Mouse (Mus musculus) cortical plate, adult 2 months (tissue): ENCODE results near the gene Ngdn. TPM values are rescaled to one million over a fixed set of nuclear protein-coding genes. Genes with fewer than 3 reads are reported as not detected.
A peak's percentile ranks its signal among the peaks of the same experiment; 100 is the strongest.
"Not testable (repeated sequence)": the region's sequence is repeated elsewhere in the genome, so short reads cannot be mapped to it uniquely, and the experiment has no call there.

ENCODE experiments used
- H3K27ac ChIP-seq: fragments of 200-500 bp; 2 replicates; pipeline ENCODE4 v1.5.1; 2012; ENCODE audit warnings: low read length, control low read depth, inconsistent platforms; ENCODE audit not compliant: insufficient read depth
- H3K4me1 ChIP-seq: fragments of 200-500 bp; 2 replicates; pipeline ENCODE4 v1.6.1; 2011; ENCODE audit warnings: low read length; ENCODE audit not compliant: control insufficient read depth, insufficient read depth
- H3K4me3 ChIP-seq: fragments of 200-500 bp; 2 replicates; pipeline ENCODE4 v1.5.1; 2011; ENCODE audit warnings: mild to moderate bottlenecking, low read length, control low read depth; ENCODE audit not compliant: insufficient read depth
- CTCF ChIP-seq: fragments of 200-500 bp; IDR thresholded peaks from 2 replicates; pipeline ENCODE4 v1.5.1; 2011; ENCODE audit warnings: mild to moderate bottlenecking, control low read depth, low read length; ENCODE audit not compliant: insufficient read depth; ENCODE audit errors: extremely low read depth
- POLR2A ChIP-seq: fragments of 200-500 bp; IDR thresholded peaks from 2 replicates; pipeline ENCODE4 v1.6.1; 2011; ENCODE audit warnings: mild to moderate bottlenecking, low read length, control low read depth; ENCODE audit not compliant: insufficient read depth; ENCODE audit errors: extremely low read depth
- polyA plus RNA-seq: library from polyadenylated mRNA; depleted of rRNA; stranded (reverse); fragments of >200 nt; gene quantifications from 2 replicates; pipeline ENCODE4 v1.2.3, GENCODE M21; 2012

Ngdn gene
- polyA plus RNA-seq, 1 experiment = 35.3 TPM

DNA sequence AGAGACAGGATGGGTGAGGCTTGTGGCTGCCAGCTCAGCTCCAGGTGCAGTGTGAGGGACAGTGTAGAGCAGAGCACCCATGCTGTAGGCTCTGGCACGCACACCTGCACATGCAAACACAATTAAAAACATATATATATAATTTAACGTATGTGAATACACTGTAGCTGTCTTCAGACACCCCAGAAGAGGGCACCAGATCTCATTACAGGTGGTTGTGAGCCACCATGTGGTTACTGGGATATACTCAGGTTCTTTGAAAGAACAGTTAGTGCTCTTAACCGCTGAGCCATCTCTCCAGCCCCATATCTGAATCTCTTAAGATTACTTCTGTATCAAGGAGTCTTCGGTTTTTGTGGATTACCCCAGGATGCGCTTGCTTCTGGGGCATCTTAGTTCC lies 10.3 kb downstream of the Ngdn start:
- peaks cover 3% of the 10 kb centered on the region for H3K4me1 ChIP-seq
- H3K27ac ChIP-seq = no peak overlapping the region
- H3K4me3 ChIP-seq = no peak overlapping the region
- TF ChIP-seq POLR2A (no peak), CTCF (no peak)

DNA sequence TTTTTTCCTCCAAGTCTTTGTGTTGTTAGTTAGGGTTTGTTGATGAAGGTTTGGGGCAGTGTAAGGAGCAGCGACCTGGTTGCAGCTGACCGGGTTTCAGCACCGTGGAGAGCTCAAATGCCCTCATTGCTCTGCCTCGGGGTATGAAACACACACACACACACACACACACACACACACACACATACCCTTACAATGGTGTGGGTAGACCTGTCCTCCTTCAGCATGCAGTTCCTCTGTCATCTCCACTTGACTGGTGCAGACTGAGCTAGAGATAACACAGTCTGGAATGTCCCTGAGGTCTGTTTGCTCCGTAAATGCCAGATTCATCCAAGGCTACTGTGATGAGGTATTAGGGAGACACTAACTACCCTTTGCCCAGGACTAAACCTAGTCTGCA lies 12.0 kb downstream of the Ngdn start:
- H3K27ac ChIP-seq = no peak overlapping the region
- peaks cover 3% of the 10 kb centered on the region for H3K4me1 ChIP-seq
- H3K4me3 ChIP-seq = no peak overlapping the region
- TF ChIP-seq POLR2A = no peak
- TF ChIP-seq CTCF = no peak

DNA sequence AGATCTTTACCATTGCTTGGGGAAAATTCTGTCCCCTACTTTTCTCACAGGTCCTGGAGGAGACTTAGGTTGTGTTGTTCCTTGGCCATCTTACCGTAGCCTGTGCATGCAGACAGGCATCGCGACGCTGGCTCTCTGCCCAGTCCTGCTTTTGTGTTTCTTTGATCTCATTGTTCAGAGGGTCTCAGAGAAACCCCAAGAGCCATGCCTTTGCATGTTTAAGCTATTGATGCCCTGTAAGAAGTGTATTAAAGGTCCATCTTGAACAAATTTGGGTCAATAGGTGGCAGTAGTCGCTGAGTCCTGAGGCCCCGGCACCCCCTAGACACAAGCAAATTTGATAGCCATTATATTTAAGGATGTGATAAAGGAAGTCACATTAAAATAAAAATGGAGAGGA lies 12.4 kb downstream of the Ngdn start:
- no peak overlapping the region for H3K4me3 ChIP-seq
- no peak overlapping the region for H3K27ac ChIP-seq
- peaks cover 3% of the 10 kb centered on the region for H3K4me1 ChIP-seq
- TF ChIP-seq CTCF (peak; percentile 30; the same call in 1 of the 2 replicates), POLR2A (no peak)

DNA sequence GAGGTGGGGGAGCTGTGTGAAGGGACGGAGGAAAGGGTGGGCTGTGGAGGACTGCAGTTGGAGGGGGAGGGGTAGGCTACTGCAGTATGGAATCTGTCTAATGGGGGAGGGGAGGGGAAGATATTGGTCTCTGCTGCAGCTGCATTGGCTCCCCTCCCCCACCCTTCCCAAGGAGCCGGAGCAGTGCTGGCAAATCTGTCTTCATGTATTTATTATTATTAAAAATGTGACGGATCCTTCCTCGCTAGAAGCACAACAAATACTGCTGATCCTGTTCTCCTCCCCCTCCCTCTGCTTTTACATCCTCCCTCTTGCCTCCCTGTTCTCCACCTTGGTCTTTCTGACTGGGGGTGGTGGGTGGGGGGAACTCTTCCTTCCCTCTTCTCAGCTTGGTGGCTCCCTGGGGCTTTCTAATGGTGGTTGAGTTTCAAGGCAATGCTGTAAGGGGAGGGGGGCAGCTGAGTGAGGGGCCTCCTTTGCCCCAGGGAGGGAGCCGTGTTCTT lies 13.1 kb downstream of the Ngdn start:
- TF ChIP-seq CTCF (no peak), POLR2A (no peak)
- H3K4me3 ChIP-seq = no peak overlapping the region
- H3K27ac ChIP-seq = no peak overlapping the region
- H3K4me1 ChIP-seq = peaks cover 3% of the 10 kb centered on the region

DNA sequence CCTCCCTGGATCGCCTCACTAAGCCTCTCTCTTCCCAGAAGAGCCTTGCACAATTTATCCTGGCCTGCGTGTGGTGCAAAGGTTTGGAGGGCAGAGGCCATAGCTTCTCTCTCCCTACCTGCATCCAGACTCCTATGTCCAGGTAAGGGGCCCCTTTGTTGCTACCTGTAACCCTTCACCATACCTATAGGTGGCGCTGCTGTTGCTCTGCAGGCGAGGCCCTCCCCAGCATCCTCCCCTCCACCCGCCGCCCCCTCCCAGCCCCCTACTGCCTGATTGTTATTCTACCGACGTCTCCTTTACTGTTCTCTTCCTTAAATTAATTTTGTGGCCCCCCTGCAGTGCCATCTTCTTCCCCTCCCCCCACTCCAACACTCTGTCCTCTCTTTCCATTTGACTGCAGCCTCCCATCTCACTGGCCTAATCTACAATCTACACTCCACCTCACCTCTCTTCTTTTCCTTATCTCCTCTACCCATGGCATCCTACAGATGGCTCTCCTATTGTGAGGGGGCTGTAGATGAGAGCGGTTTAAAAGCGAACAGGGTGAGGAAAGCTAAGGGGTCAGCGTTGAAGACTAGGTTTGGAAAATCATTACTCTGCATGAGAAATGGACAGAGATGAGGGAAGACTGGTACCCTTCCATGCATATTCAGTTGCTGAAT lies 13.9 kb downstream of the Ngdn start:
- no peak overlapping the region for H3K27ac ChIP-seq
- TF ChIP-seq POLR2A = no peak
- TF ChIP-seq CTCF = peak; percentile 50
- H3K4me1 ChIP-seq = peaks cover 3% of the 10 kb centered on the region
- no peak overlapping the region for H3K4me3 ChIP-seq

DNA sequence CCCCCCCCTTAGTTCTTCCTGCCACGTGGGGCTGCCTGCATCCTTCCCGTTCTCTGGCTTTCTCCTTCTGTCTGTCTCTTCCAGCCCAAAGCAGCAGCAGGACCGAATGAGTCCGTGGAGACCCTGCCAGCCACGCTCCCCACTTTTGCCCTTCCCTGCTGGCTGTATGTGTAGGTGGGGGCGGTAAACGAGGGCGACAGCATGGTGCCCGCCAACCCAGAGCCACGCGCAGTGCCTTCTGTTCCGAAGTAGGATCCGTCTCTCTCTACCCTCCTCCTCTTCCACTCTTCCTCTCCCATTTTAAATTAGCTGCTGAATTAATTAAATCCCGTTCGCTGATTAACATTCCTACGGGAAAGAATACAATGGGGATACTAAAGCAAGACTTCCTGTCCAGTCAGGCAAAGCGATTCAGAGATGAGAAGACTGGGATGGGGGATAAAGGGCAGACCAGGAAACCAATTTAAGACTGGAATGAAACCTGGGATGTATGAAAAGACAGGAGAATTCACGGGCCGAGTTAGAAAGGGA lies 17.5 kb downstream of the Ngdn start:
- Histone ChIP-seq H3K27ac (no peak overlapping the region), H3K4me1 (peaks cover 3% of the 10 kb centered on the region), H3K4me3 (0 out of 2 replicates have a peak overlapping the region, but pooled peaks have one; percentile 0)
- TF ChIP-seq POLR2A (no peak), CTCF (no peak)

DNA sequence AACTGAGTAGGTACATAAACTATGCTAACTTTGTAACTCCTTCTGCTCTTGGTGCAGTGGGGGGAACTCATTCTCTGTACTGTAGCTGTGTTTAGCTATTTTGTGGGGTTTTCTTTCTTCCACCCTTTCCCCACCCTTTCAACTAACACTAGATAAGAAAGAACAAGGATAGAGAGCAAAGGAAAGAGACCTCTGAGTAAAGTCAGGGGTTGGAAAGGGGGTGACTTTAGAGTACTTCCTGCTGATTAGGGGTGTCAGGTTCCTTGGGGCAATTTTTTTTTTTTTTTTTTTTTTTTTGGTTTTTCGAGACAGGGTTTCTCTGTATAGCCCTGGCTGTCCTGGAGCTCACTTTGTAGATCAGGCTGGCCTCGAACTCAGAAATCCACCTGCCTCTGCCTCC lies 28.4 kb downstream of the Ngdn start:
- not testable (repeated sequence) for H3K27ac ChIP-seq, H3K4me3 ChIP-seq, H3K4me1 ChIP-seq

DNA sequence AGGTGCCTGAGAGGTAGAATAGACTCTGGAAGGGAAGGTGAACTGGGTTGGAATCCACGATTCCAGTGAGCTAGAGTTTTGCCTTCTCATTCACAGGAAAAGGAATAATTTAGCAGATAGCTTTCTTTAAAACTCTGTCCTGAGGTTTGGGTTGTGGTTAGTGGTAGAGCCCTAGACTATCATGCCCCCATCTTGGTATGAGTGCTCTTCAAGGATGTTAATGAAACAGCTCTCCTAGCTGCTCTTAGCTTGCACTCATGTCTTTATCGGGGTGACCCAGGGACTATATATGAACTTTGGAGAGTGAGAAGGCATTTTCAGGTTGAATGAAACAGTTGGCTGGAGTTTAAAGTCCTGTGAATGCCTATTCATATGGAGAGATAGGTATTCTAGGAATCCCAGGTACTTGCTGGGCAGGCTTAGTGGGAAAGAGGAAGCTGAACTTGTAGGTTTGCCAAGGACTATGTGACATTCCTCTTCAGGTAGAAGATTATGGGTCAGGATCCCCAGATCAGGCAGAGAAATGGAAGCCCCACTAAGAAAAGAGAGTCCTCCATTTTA lies 32.8 kb downstream of the Ngdn start:
- H3K27ac ChIP-seq = no peak overlapping the region
- H3K4me1 ChIP-seq = peaks cover 2% of the 10 kb centered on the region
- no peak overlapping the region for H3K4me3 ChIP-seq
- TF ChIP-seq CTCF (no peak), POLR2A (no peak)

DNA sequence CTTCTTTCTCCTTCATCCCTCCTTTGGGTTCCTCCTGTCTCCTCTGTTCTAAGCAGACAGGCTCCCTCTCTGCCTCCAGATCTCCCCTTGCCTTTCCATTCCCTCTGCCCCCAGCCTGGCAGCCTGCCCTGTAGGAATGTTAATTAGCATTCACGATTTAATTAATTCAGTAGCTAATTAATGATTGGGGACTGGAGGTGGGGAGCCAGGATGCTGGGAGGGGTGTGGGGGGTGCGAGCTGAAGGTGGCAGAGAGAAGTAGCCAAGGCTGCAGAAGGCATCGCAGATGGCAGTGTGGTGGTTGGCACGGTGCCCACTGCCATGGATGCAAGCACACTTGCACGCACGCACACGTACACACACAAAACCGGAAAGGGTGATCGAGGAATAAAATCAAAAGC lies 37.2 kb downstream of the Ngdn start:
- no peak overlapping the region for H3K4me3 ChIP-seq
- H3K27ac ChIP-seq = 0 out of 2 replicates have a peak overlapping the region, but pooled peaks have one; percentile 5
- H3K4me1 ChIP-seq = peaks cover 7% of the 10 kb centered on the region
- no peak for TF ChIP-seq CTCF

DNA sequence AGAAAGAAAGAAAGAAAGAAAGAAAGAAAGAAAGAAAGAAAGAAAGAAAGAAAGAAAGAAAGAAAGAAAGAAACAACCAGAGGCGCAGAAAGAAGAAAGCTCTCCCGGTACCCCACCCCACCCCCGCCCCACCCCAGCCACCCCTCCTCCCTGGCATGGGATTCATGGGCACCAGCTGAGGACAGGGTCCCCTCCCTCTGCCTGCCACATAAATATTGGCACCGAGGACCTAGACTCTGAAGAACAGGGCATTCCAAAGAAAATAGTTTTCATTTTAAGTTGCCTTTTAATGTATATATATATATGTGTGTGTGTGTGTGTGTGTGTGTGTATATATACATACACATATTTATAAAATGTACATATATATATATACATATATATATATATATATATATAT lies 37.8 kb downstream of the Ngdn start:
- Histone ChIP-seq H3K27ac (no peak overlapping the region), H3K4me1 (peaks cover 7% of the 10 kb centered on the region), H3K4me3 (peak overlapping the region; percentile 43; the same call in 1 of the 2 replicates)

More for the DNA sequence above, 37.8 kb downstream of the Ngdn start:
- no peak for TF ChIP-seq CTCF
- TF ChIP-seq POLR2A = no peak
